Mouse (Mus musculus) heart, postnatal 14 days (tissue): ENCODE measurements around the gene Gm21988. TPM values are rescaled to one million over a fixed set of nuclear protein-coding genes. Genes with fewer than 3 reads are reported as not detected.

Experiments used
- DNase-seq, 2 experiments: peaks; one replicate each; pipeline ENCODE4 v3.0.0; 2021 to 2022
- intact Hi-C: fragments of 180-260 bp; cut with DNase I; formaldehyde crosslinking; loops from one replicate; pipeline ENCODE4 v1.15.1; 2025
- total RNA-seq, 2 experiments: library from RNA; stranded (reverse); gene quantifications; 2 replicates each; pipeline ENCODE4 v1.2.3; 2021

The Gm21988 gene
- total RNA-seq, 2 experiments from 2014 or later = 3.1 to 3.2 TPM

GRCm38 (mm10) chr11:70238591-70239440 lies 814 bp downstream of the Gm21988 start:
- DNase-seq = no peak
- intact Hi-C loops = no loop called here

DNA sequence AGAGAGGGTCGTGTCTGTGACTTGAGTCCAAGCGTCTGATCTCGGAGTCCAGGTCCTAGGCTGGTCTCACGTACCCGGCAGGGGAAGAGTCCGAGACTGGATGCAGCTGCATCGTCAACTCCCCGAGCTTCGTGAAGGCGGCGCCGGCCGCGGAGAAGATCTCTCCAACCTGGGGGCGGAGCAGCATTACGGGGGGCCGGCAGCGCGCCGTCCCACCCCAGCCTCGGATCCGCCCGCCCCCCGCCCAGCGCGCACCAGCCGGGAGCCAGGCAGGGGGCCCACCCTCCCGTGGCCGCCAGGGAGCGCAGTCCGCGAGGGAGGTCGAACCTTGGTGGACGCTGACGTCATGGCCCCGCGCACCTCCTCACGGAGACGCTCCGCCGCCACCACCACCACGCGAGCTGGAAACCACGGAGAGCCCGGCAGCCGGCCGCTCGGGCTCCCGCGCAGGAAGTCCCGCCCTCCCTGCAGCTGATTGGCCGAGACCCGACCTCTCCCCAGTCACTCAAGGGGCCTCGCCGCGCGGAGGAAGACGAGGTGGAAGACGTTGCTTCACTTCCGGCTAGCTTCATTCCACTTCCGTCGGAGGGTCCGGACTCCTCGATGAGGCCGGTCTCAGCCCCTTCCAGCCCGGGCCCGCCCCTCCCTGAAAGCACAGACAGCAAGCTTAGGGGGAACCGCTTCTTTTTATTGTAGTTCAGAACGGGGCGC lies 2.0 kb downstream of the Gm21988 start, which contains the start of gene 0610010K14Rik:
0610010K14Rik (minus strand) TSS at position 458 of the 711 bp plus-strand sequence.
- intact Hi-C loops = no loop called here

GRCm38 (mm10) chr11:70236717-70237116 lies 2.9 kb downstream of the Gm21988 start:
- intact Hi-C loops = no loop called here
- DNase-seq = no peak

More for the DNA sequence above, 2.0 kb downstream of the Gm21988 start, which contains the start of gene 0610010K14Rik:
- peak; percentile 99 for DNase-seq

GRCm38 (mm10) chr11:70235254-70235900 lies 4.3 kb downstream of the Gm21988 start:
- DNase-seq = no peak
- intact Hi-C loops = no loop called here

- intact Hi-C loops = no loop called here
- no peak for DNase-seq
These were observed 5.1 kb downstream of the Gm21988 start for GRCm38 (mm10) chr11:70234497-70234896.

DNA sequence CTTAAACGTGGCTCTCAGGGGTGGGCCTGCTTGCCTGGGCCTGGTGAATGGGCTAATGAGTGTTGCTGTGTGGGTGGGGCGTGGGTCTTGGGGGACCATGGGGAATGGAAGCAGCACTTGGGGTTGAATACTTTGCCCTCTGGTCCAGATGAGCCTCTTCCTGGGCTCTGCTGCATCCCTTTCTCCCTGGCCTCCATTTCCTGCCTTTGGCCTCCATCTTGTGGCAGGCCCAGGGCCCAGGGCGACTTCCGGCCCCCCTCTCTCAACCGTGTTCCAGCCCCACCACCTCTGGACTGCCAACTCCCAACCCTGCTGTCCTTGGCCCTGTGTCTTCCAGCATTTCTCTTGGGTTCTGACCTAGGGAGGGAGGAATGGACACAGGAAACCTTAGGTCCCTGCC lies 5.6 kb downstream of the Gm21988 start:
- DNase-seq = peak in 1 of 2 experiments; percentile 61
- intact Hi-C loops = no loop called here

GRCm38 (mm10) chr11:70233016-70233415 lies 6.6 kb downstream of the Gm21988 start:
- intact Hi-C loops = no loop called here
- DNase-seq = peak in 1 of 2 experiments; percentile 45

GRCm38 (mm10) chr11:70232546-70232945 lies 7.1 kb downstream of the Gm21988 start:
- DNase-seq = peak; percentile 63 to 73
- intact Hi-C loops = no loop called here

- DNase-seq = peak; percentile 92 to 94
- intact Hi-C loops = no loop called here
These were observed 9.3 kb downstream of the Gm21988 start for GRCm38 (mm10) chr11:70230239-70230727.

DNA sequence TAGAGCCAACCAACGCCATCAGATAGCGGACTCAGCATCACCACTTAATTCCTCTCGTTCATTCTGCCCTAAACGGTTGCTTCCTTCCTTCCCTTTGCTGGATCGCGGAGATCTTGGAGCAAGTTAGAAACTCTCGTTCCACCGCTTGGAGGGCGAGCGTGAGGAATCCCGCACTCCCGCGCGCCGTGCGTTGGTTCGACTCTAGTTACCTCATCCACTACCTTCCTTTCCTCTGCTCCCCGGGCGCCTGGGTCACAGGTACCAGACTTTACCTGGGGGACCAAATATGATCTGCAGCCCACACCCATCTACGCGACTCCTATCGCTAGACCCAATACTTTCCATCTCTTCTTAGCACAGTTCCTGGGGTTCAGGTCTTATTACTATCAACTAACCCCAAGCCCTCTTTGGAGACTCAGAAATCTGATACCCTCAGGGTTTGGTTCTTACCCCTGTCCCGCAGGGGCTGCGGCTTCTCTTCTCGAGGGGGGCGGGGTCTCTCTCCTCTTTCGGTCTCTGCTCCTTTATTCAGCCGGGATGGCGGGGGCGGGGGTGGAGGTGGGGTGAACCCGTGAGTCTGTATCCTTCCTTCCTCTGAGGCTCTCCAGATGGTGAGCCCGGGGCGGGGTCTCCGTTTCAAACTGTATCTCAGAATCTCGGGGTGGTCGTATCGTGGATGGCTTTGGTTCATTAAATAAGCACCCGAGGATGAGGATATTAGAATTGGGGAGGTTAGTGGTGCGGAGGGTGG lies 10.2 kb downstream of the Gm21988 start, which contains the start of gene Bcl6b:
Bcl6b (minus strand) TSS at position 539 of the 751 bp plus-strand sequence.
- intact Hi-C loops = no loop called here
- peak; percentile 58 for DNase-seq

DNA sequence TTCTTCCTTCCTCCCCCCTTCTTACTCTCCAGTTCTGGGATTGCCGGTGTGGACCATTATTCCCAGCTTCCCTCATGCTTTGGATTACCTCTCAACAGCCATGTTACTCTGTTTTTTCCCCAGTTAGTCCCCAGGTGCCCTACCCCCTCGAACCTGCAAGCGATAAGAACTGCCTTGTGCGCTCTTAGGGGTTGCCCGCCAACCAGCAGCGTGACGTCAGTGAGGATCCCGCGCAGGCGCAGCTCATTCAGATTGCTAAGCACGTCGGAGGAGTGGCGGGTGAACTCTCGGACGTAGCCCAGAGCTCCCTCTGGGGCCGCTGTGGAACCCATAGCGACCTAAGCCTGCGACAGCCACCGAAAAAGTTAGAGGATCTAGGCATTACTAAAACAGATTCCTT lies 10.8 kb downstream of the Gm21988 start:
- intact Hi-C loops = no loop called here
- peak; percentile 88 to 89 for DNase-seq

- no peak for DNase-seq
- intact Hi-C loops = no loop called here
These were observed 11.9 kb downstream of the Gm21988 start for GRCm38 (mm10) chr11:70227661-70228245.

GRCm38 (mm10) chr11:70227126-70227525 lies 12.5 kb downstream of the Gm21988 start:
- peak in 1 of 2 experiments; percentile 26 for DNase-seq
- intact Hi-C loops = no loop called here

DNA sequence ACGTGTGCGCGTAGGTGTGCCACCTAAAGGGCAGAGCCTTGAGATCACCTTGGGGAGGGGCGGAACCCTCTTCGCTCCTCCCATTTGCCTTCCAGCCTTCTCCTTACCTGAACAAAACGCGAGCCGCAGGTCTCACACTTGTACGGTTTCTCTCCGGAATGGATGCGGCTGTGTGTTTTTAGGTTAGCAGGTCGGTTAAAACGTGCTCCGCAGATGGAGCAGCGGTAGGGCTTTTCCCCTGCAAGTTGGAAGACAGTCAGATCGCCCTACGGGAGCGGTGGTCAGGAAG lies 13.1 kb downstream of the Gm21988 start:
- intact Hi-C loops = no loop called here
- no peak for DNase-seq

- no peak for DNase-seq
- intact Hi-C loops = no loop called here
These were observed 13.6 kb downstream of the Gm21988 start for GRCm38 (mm10) chr11:70225798-70226601.

- intact Hi-C loops = no loop called here
- peak in 1 of 2 experiments; percentile 53 for DNase-seq
These were observed 15.9 kb downstream of the Gm21988 start for GRCm38 (mm10) chr11:70223724-70224123.

- intact Hi-C loops = no loop called here
- DNase-seq = peak in 1 of 2 experiments; percentile 50
These were observed 17.8 kb downstream of the Gm21988 start for GRCm38 (mm10) chr11:70221603-70222500.
